Mouse (Mus musculus) MEL (cell line): ENCODE data around the gene Tfb1m. TPM values are rescaled to one million over a fixed set of nuclear protein-coding genes. Genes with fewer than 3 reads are reported as not detected.

Experiments
- DNase-seq: peaks from one replicate; pipeline ENCODE4 v3.0.0; 2011; ENCODE audit warnings: low read depth, low spot score
- H3K27ac ChIP-seq: 2 replicates; pipeline ENCODE4 v1.5.1; 2012; ENCODE audit warnings: low read depth, mild to moderate bottlenecking, control low read depth, low read length, moderate library complexity; ENCODE audit not compliant: control insufficient read depth
- H3K27me3 ChIP-seq, 2 experiments: fragments of 150-350 bp in 1 of 2; sonication (generic) in 1 of 2; 2 replicates each; pipeline ENCODE4 v1.6.1; 2012; ENCODE audit warnings: low read length in 2 of 2, mild to moderate bottlenecking in 2 of 2, improper control_type of control experiment in 1 of 2, moderate library complexity in 1 of 2; ENCODE audit not compliant: insufficient read depth in 2 of 2, control insufficient read depth in 1 of 2
- H3K36me3 ChIP-seq, 2 experiments: 2 replicates each; pipeline ENCODE4 v1.6.1; 2012 to 2014; ENCODE audit warnings: low read length in 2 of 2, improper control_type of control experiment in 1 of 2, inconsistent platforms in 1 of 2, mild to moderate bottlenecking in 1 of 2; ENCODE audit not compliant: insufficient read depth in 2 of 2, control insufficient read depth in 1 of 2
- H3K4me1 ChIP-seq, 2 experiments: fragments of 150-350 bp in 1 of 2; sonication (generic) in 1 of 2; 2 replicates each; pipeline ENCODE4 v1.6.1; 2012; ENCODE audit warnings: low read length in 2 of 2, improper control_type of control experiment in 1 of 2, mild to moderate bottlenecking in 1 of 2; ENCODE audit not compliant: insufficient read depth in 2 of 2, control insufficient read depth in 1 of 2
- H3K4me3 ChIP-seq, 2 experiments: fragments of 150-350 bp in 1 of 2; sonication (generic) in 1 of 2; 2 replicates each; pipeline ENCODE4 v1.5.1; 2012; ENCODE audit warnings: low read depth in 2 of 2, low read length in 2 of 2, mild to moderate bottlenecking in 2 of 2, moderate library complexity in 2 of 2, control low read depth in 1 of 2, improper control_type of control experiment in 1 of 2; ENCODE audit not compliant: control insufficient read depth in 1 of 2, insufficient read depth in 1 of 2
- H3K79me2 ChIP-seq: 2 replicates; pipeline ENCODE4 v1.6.1; 2012; ENCODE audit warnings: mild to moderate bottlenecking, low read length, moderate library complexity; ENCODE audit not compliant: control insufficient read depth, poor library complexity, insufficient read depth
- H3K9ac ChIP-seq: 2 replicates; pipeline ENCODE4 v1.6.1; 2012; ENCODE audit warnings: low read depth, mild to moderate bottlenecking, control low read depth, low read length, moderate library complexity; ENCODE audit not compliant: control insufficient read depth, poor library complexity, severe bottlenecking
- H3K9me3 ChIP-seq: fragments of 150-350 bp; sonication (generic); replicated peaks from 2 replicates; pipeline ENCODE4 v1.6.1; 2012; ENCODE audit warnings: mild to moderate bottlenecking, low read length, improper control_type of control experiment, moderate library complexity; ENCODE audit not compliant: insufficient read depth
- BHLHE40 ChIP-seq: IDR thresholded peaks from 2 replicates; pipeline ENCODE4 v1.6.1; 2012; ENCODE audit warnings: low read depth, mild to moderate bottlenecking, inconsistent platforms, low read length, improper control_type of control experiment, borderline replicate concordance
- CHD1 ChIP-seq: IDR thresholded peaks from 2 replicates; pipeline ENCODE4 v1.6.1; 2012; ENCODE audit warnings: low read depth, mild to moderate bottlenecking, inconsistent platforms, low read length, improper control_type of control experiment
- CHD2 ChIP-seq: IDR thresholded peaks from 2 replicates; pipeline ENCODE4 v1.6.1; 2011; ENCODE audit warnings: low read length, improper control_type of control experiment
- CTCF ChIP-seq, 3 experiments: IDR thresholded peaks in 2 of 3; conservative IDR thresholded peaks in 1 of 3; 2 replicates each; pipeline ENCODE4 v1.5.1; 2011 to 2012; ENCODE audit warnings: low read length in 3 of 3, low read depth in 2 of 3, mild to moderate bottlenecking in 2 of 3, improper control_type of control experiment in 1 of 3, inconsistent platforms in 1 of 3, mixed read lengths in 1 of 3, moderate library complexity in 1 of 3; ENCODE audit not compliant: control insufficient read depth in 1 of 3, insufficient read depth in 1 of 3, poor library complexity in 1 of 3, severe bottlenecking in 1 of 3
- ELF1 ChIP-seq: IDR thresholded peaks from 2 replicates; pipeline ENCODE4 v1.6.1; 2014; ENCODE audit warnings: low read depth, mild to moderate bottlenecking, inconsistent platforms, low read length, improper control_type of control experiment, moderate library complexity
- EP300 ChIP-seq, 2 experiments: IDR thresholded peaks; 2 replicates each; pipeline ENCODE4 v1.6.1; 2011; ENCODE audit warnings: improper control_type of control experiment in 2 of 2, low read length in 2 of 2, low read depth in 1 of 2, mild to moderate bottlenecking in 1 of 2
- GABPA ChIP-seq: IDR thresholded peaks from 2 replicates; pipeline ENCODE4 v1.6.1; 2012; ENCODE audit warnings: low read depth, mild to moderate bottlenecking, inconsistent platforms, low read length, improper control_type of control experiment, moderate library complexity
- GATA1 ChIP-seq: IDR thresholded peaks from 2 replicates; pipeline ENCODE4 v1.6.1; 2011; ENCODE audit warnings: low read depth, low read length, improper control_type of control experiment
- HCFC1 ChIP-seq: IDR thresholded peaks from 2 replicates; pipeline ENCODE4 v1.6.1; 2012; ENCODE audit warnings: low read depth, mild to moderate bottlenecking, inconsistent platforms, low read length, improper control_type of control experiment, moderate library complexity
- JUND ChIP-seq: IDR thresholded peaks from 2 replicates; pipeline ENCODE4 v1.6.1; 2011; ENCODE audit warnings: low read depth, mild to moderate bottlenecking, improper control_type of control experiment, low read length
- KAT2A ChIP-seq: conservative IDR thresholded peaks from 2 replicates; pipeline ENCODE4 v1.6.1; 2012; ENCODE audit warnings: low read depth, low read length, improper control_type of control experiment, inconsistent platforms
- MAFK ChIP-seq: IDR thresholded peaks from 2 replicates; pipeline ENCODE4 v1.6.1; 2011; ENCODE audit warnings: low read depth, mild to moderate bottlenecking, low read length, improper control_type of control experiment, borderline replicate concordance
- MAX ChIP-seq: IDR thresholded peaks from 2 replicates; pipeline ENCODE4 v1.6.1; 2011; ENCODE audit warnings: low read length, improper control_type of control experiment
- MAZ ChIP-seq: IDR thresholded peaks from 2 replicates; pipeline ENCODE4 v1.6.1; 2012; ENCODE audit warnings: low read depth, mild to moderate bottlenecking, inconsistent platforms, low read length, improper control_type of control experiment
- MEF2A ChIP-seq: IDR thresholded peaks from 2 replicates; pipeline ENCODE4 v1.6.1; 2014; ENCODE audit warnings: low read depth, mild to moderate bottlenecking, inconsistent platforms, low read length, improper control_type of control experiment; ENCODE audit not compliant: poor library complexity, insufficient replicate concordance, severe bottlenecking; ENCODE audit errors: extremely low read depth
- NELFE ChIP-seq: IDR thresholded peaks from 2 replicates; pipeline ENCODE4 v1.6.1; 2011; ENCODE audit warnings: low read depth, low read length, improper control_type of control experiment
- NRF1 ChIP-seq: IDR thresholded peaks from 2 replicates; pipeline ENCODE4 v1.6.1; 2014; ENCODE audit warnings: low read depth, mild to moderate bottlenecking, inconsistent platforms, low read length, improper control_type of control experiment, moderate library complexity; ENCODE audit not compliant: poor library complexity, insufficient read depth, severe bottlenecking
- POLR2AphosphoS2 ChIP-seq: IDR thresholded peaks from 2 replicates; pipeline ENCODE4 v1.6.1; 2011; ENCODE audit warnings: low read length, improper control_type of control experiment
- POLR2AphosphoS5 ChIP-seq: IDR thresholded peaks from 2 replicates; pipeline ENCODE4 v1.6.1; 2012; ENCODE audit warnings: low read depth, borderline replicate concordance, mild to moderate bottlenecking, inconsistent platforms, low read length, moderate library complexity, mixed read lengths
- RAD21 ChIP-seq: IDR thresholded peaks from 2 replicates; pipeline ENCODE4 v1.6.1; 2011; ENCODE audit warnings: mild to moderate bottlenecking, low read depth, low read length, improper control_type of control experiment
- RCOR1 ChIP-seq: IDR thresholded peaks from 2 replicates; pipeline ENCODE4 v1.6.1; 2012; ENCODE audit warnings: low read depth, mild to moderate bottlenecking, inconsistent platforms, low read length, improper control_type of control experiment
- SIN3A ChIP-seq: IDR thresholded peaks from 2 replicates; pipeline ENCODE4 v1.6.1; 2012; ENCODE audit warnings: low read length, improper control_type of control experiment, inconsistent platforms
- SMC3 ChIP-seq: IDR thresholded peaks from 2 replicates; pipeline ENCODE4 v1.6.1; 2011; ENCODE audit warnings: low read depth, low read length, improper control_type of control experiment
- TBP ChIP-seq: IDR thresholded peaks from 2 replicates; pipeline ENCODE4 v1.8.0; 2011; ENCODE audit warnings: low read depth, low read length, improper control_type of control experiment
- TCF12 ChIP-seq: IDR thresholded peaks from 2 replicates; pipeline ENCODE4 v1.6.1; 2014; ENCODE audit warnings: low read depth, mild to moderate bottlenecking, inconsistent platforms, low read length, improper control_type of control experiment, moderate library complexity
- UBTF ChIP-seq: IDR thresholded peaks from 2 replicates; pipeline ENCODE4 v1.6.1; 2012; ENCODE audit warnings: low read depth, mild to moderate bottlenecking, inconsistent platforms, low read length, improper control_type of control experiment, moderate library complexity, borderline replicate concordance; ENCODE audit not compliant: insufficient read depth
- ZC3H11A ChIP-seq: IDR thresholded peaks from 2 replicates; pipeline ENCODE4 v1.6.1; 2012; ENCODE audit warnings: low read depth, mild to moderate bottlenecking, inconsistent platforms, low read length, improper control_type of control experiment
- ZKSCAN1 ChIP-seq: IDR thresholded peaks from 2 replicates; pipeline ENCODE4 v1.6.1; 2012; ENCODE audit warnings: low read depth, mild to moderate bottlenecking, inconsistent platforms, low read length, improper control_type of control experiment, moderate library complexity
- ZMIZ1 ChIP-seq: IDR thresholded peaks from 2 replicates; pipeline ENCODE4 v1.6.1; 2012; ENCODE audit warnings: low read depth, mild to moderate bottlenecking, inconsistent platforms, low read length, improper control_type of control experiment, moderate library complexity
- polyA plus RNA-seq, 2 experiments: library from polyadenylated mRNA; stranded (reverse) in 1 of 2; unstranded in 1 of 2; fragments of >175 nt in 1 of 2; fragments of >200 nt in 1 of 2; gene quantifications; 2 replicates each; pipeline versions ENCODE4 v1.2.1 to v1.2.4; 2012; ENCODE audit warnings: low replicate concordance in 2 of 2, low read depth in 1 of 2; ENCODE audit not compliant: insufficient read length in 2 of 2, insufficient read depth in 1 of 2, missing spikeins in 1 of 2
- total RNA-seq: library from RNA; depleted of rRNA; stranded (reverse); fragments of 300-350 nt; gene quantifications from 2 replicates; pipeline ENCODE4 v1.2.3, GENCODE M21; 2012

Gene Tfb1m
- total and polyA plus RNA-seq, 3 experiments, result 9.2 to 13.6 TPM; not detected in 1

DNA sequence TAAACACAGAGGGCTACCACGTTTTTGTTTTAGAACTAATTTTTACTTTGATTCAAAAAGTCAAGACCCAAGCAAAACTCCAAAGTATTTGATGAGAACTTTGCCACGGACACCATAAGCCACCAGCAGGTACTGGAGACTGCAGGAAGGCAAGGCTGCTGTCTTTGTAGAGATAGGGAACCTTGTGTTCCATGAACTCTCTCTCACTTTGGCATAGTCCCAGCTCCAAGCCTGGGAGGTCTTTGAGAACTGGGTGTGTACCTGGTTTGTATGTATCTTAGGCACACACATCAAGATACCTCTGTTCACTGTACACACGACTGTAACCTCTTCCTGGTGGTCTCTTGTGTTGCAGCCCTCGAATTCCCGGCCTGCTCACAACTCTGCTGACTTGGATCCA, 43.3 kb downstream of the Tfb1m start:
- no peak overlapping the region for H3K4me3 ChIP-seq
- H3K79me2 ChIP-seq, result no peaks in the 10 kb centered on the region
- no peak overlapping the region for H3K9ac ChIP-seq
- DNase-seq, result peak; percentile 61
- H3K27me3 ChIP-seq, result no peaks in the 10 kb centered on the region
- H3K9me3 ChIP-seq, result no peaks in the 10 kb centered on the region
- TF ChIP-seq GATA1, result no peak
- no peak for TF ChIP-seq CTCF (IDR thresholded peaks at IDR 0.05 in 2 of 3, conservative IDR thresholded peaks at IDR 0.05 in 1 of 3; ENCODE audit: control insufficient read depth in 1 of 3, insufficient read depth in 1 of 3, low read depth in 2 of 3, low read length in 3 of 3, poor library complexity in 1 of 3, severe bottlenecking in 1 of 3)
- no peak for TF ChIP-seq SIN3A
- no peak for TF ChIP-seq ELF1
- no peak for TF ChIP-seq NRF1
- no peak for TF ChIP-seq ZC3H11A
- TF ChIP-seq KAT2A, result no peak
- no peak for TF ChIP-seq CHD1
- no peak for TF ChIP-seq CHD2
- no peak for TF ChIP-seq NELFE
- TF ChIP-seq TCF12, result no peak
- TF ChIP-seq MAFK, result no peak
- TF ChIP-seq ZMIZ1, result no peak
- no peak for TF ChIP-seq BHLHE40
- no peak for TF ChIP-seq POLR2AphosphoS2
- no peak for TF ChIP-seq MEF2A
- no peak overlapping the region for H3K27ac ChIP-seq
- H3K36me3 ChIP-seq, result no peaks in the 10 kb centered on the region; a peak in 1 of 4 replicates
- H3K4me1 ChIP-seq, result peaks cover 0 to 4% of the 10 kb centered on the region in 2 experiments; a peak in 1 of 4 replicates

DNA sequence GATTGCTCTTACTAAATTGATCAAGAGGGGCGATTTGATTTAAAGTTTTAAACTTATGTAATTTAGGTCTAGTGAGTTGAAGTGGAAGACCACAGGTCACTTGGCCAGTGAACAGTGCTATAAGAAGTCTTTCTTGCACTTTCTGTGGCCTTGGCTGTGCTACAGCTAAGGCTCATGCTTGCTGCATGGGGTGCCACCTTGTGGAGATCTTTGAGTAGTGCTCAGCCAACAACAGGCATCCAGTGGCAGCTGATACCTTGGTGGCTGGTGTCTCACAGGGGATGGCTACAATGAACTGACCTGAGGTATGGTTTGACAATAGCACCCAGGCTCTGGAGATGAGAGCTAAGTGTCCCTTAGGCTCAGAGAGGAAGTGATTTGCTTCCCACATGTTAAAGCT, 47.7 kb downstream of the Tfb1m start:
- no peak overlapping the region for H3K4me3 ChIP-seq
- H3K4me1 ChIP-seq, result peaks cover 0 to 4% of the 10 kb centered on the region in 2 experiments; a peak in 1 of 4 replicates
- H3K9ac ChIP-seq, result no peak overlapping the region
- H3K9me3 ChIP-seq, result no peaks in the 10 kb centered on the region
- DNase-seq, result peak; percentile 76
- no peaks in the 10 kb centered on the region for H3K79me2 ChIP-seq
- no peaks in the 10 kb centered on the region for H3K27me3 ChIP-seq
- no peak overlapping the region for H3K27ac ChIP-seq
- H3K36me3 ChIP-seq, result no peaks in the 10 kb centered on the region; a peak in 1 of 4 replicates
- no peak for TF ChIP-seq ZMIZ1
- TF ChIP-seq SMC3, result peak; percentile 94
- no peak for TF ChIP-seq UBTF
- no peak for TF ChIP-seq MAX
- no peak for TF ChIP-seq CHD1
- no peak for TF ChIP-seq JUND
- TF ChIP-seq RAD21, result peak; percentile 85
- no peak for TF ChIP-seq RCOR1
- no peak for TF ChIP-seq ELF1
- TF ChIP-seq MAZ, result no peak
- peak; percentile 79 to 97 (median 80) for TF ChIP-seq CTCF (IDR thresholded peaks at IDR 0.05 in 2 of 3, conservative IDR thresholded peaks at IDR 0.05 in 1 of 3; ENCODE audit: control insufficient read depth in 1 of 3, insufficient read depth in 1 of 3, low read depth in 2 of 3, low read length in 3 of 3, poor library complexity in 1 of 3, severe bottlenecking in 1 of 3)
- TF ChIP-seq POLR2AphosphoS5, result no peak
- TF ChIP-seq NELFE, result no peak
- no peak for TF ChIP-seq BHLHE40
- no peak for TF ChIP-seq TCF12
- no peak for TF ChIP-seq ZKSCAN1
- no peak for TF ChIP-seq MEF2A
- no peak for TF ChIP-seq TBP
- no peak for TF ChIP-seq KAT2A
- no peak for TF ChIP-seq EP300 (IDR thresholded peaks at IDR 0.05; ENCODE audit: low read depth in 1 of 2, low read length in 2 of 2)
- TF ChIP-seq HCFC1, result no peak
- no peak for TF ChIP-seq GATA1
- TF ChIP-seq MAFK, result no peak
- no peak for TF ChIP-seq CHD2
- no peak for TF ChIP-seq GABPA
- TF ChIP-seq SIN3A, result no peak
- no peak for TF ChIP-seq POLR2AphosphoS2
